In the genomic region with DNA sequence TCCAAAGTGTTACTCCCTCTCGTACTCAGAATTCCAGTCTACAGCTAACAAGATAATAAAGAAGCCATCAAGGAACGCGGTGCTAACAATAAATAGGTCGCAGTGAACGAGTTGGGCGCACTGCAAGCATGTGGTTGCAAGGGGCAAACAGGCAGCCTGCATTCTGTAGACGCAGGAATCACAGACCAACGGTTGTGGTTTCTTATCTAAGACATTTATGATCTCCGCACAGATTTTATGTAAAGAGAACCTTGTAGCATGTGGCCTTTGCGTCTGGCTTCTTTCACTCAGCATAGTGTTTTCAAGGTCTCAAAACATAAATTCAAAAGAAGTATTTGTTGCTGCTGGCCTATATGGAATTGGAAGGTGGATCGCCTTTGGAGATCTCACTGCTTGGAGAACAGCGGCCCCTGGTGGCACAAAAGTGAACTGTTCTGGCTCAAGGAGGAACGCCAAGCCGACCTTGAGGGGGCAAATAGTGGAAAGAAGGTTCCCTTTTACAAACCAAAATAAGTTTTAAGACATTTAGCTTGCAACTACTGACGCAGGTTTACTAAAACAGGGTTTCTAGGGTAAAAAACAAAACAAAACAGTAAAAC, we compare ENCODE assay signal across 9 mouse cellular contexts. TPM values are rescaled to one million over a fixed set of nuclear protein-coding genes. Genes with fewer than 3 reads are reported as not detected.
DNase-seq lines count a peak whose midpoint lies in the region; ATAC-seq lines count a peak whose summit lies in the region.
"Had no signal": no experiment of that assay in that cellular context is flagged by ENCODE, and none has a peak within 500 bp of the region (broad histone marks: within the 10 kb centered on the region; RNA-seq: fewer than 3 reads in every experiment).

No protein-coding gene starts in this region.

- no peaks in the 10 kb centered on the region for H3K27me3 ChIP-seq in hindbrain, embryonic 10.5 days (ENCODE audit: insufficient read depth, poor library complexity, severe bottlenecking)

- H3K36me3 ChIP-seq in hindbrain, embryonic 10.5 days: no peaks in the 10 kb centered on the region

- peak; percentile 55 for ATAC-seq in megakaryocyte-erythroid progenitor cell, adult 5-6 weeks (replicated peaks; ENCODE audit: low FRiP score, low TSS enrichment, poor library complexity, severe bottlenecking)

- no peaks in the 10 kb centered on the region for H3K4me1 ChIP-seq in hindbrain, embryonic 10.5 days (replicated peaks)

- peak; percentile 81 for DNase-seq in NIH3T3 (ENCODE audit: low read depth)
- DNase-seq in cerebellum, adult 11-12 months: peak; percentile 42
- DNase-seq in forelimb bud, embryonic 11.5 days (ENCODE audit: low read depth, low spot score): peak; percentile 75
- DNase-seq in hindbrain, embryonic 10.5 days (ENCODE audit: low spot score): peak; percentile 78
- peak; percentile 79 to 80 for DNase-seq in layer of hippocampus, postnatal 36 days
- DNase-seq in right cerebral cortex, postnatal 25 days: peak; percentile 63
- DNase-seq in yolk sac, embryonic 10.5 days (ENCODE audit: low spot score): peak; percentile 49

- H3K27ac ChIP-seq in hindbrain, embryonic 10.5 days: no peak overlapping the region
- H3K27ac ChIP-seq: macrophage had no signal

- H3K9me3 ChIP-seq in hindbrain, embryonic 10.5 days: no peaks in the 10 kb centered on the region

- H3K4me3 ChIP-seq in hindbrain, embryonic 10.5 days: no peak overlapping the region

- 29% methylated on average over 15 of the region's 15 CpGs for WGBS in hindbrain, embryonic 10.5 days

RNA-seq across cellular contexts. Expression of gene 9330182O14Rik, which starts 3.2 kb away (rescaled TPM):
- not detected in 2 replicates for polyA plus RNA-seq in hindbrain, embryonic 10.5 days (2016; fragmentation: Nextera tagmentation; extraction: Ambion mirVana)
- total RNA-seq in layer of hippocampus, postnatal 36 days (2021): not detected
- total RNA-seq in megakaryocyte-erythroid progenitor cell, adult 5-6 weeks (2014; fragmentation: Nextera tagmentation): not detected in 2 replicates
- total RNA-seq in megakaryocyte-erythroid progenitor cell, adult 5-6 weeks (2017): not detected in 2 replicates
